Mouse (Mus musculus) adrenal gland, adult 8-10 months (tissue): ENCODE data around the gene Prpf19. TPM values are rescaled to one million over a fixed set of nuclear protein-coding genes. Genes with fewer than 3 reads are reported as not detected.

Experiments used
- DNase-seq: peaks from one replicate; pipeline ENCODE4 v3.0.0; 2022
- total RNA-seq, 4 experiments: library from RNA; stranded (reverse); gene quantifications; 2 replicates each; pipeline ENCODE4 v1.2.4; 2022

Prpf19 gene
- total RNA-seq, 4 experiments from 2014 or later = 202 to 232 (median 221) TPM

DNA sequence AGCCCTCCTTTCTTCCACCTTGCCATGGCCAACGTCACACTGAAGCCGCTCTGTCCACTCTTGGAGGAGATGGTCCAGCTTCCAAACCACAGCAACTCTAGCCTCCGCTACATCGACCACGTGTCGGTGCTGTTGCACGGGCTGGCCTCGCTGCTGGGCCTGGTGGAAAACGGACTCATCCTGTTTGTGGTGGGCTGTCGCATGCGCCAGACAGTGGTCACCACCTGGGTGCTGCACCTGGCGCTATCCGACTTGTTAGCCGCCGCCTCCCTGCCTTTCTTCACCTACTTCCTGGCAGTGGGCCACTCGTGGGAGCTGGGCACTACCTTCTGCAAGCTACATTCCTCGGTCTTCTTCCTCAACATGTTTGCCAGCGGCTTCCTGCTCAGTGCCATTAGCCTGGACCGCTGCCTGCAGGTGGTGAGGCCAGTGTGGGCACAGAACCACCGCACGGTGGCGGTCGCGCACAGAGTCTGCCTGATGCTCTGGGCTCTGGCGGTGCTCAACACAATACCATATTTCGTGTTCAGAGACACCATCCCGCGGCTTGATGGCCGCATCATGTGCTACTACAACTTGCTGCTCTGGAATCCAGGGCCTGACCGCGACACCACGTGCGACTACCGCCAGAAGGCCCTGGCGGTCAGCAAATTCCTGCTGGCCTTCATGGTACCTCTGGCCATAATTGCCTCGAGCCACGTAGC, 45.2 kb downstream of the Prpf19 start:
- peak; percentile 52 for DNase-seq

DNA sequence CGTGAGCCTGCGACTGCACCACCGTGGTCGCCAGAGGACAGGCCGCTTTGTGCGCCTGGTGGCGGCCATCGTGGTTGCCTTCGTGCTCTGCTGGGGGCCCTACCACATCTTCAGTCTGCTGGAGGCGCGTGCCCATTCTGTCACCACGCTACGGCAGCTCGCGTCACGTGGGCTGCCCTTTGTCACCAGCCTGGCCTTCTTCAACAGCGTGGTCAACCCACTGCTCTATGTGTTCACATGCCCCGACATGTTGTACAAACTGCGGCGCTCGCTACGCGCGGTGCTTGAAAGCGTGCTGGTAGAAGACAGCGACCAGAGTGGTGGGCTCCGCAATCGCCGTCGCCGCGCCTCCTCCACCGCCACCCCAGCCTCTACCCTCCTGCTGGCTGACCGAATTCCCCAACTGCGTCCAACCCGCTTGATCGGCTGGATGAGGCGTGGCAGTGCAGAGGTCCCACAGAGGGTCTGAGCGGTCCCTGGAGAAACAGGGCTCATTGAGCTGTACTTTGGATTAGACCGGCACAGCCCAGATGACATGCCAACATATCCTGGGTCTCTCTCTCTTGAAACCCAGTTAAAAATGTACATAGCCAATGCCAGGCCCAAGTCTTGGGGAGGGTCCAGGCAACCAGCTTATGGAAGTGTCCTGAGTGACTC, 45.9 kb downstream of the Prpf19 start:
- no peak for DNase-seq

DNA sequence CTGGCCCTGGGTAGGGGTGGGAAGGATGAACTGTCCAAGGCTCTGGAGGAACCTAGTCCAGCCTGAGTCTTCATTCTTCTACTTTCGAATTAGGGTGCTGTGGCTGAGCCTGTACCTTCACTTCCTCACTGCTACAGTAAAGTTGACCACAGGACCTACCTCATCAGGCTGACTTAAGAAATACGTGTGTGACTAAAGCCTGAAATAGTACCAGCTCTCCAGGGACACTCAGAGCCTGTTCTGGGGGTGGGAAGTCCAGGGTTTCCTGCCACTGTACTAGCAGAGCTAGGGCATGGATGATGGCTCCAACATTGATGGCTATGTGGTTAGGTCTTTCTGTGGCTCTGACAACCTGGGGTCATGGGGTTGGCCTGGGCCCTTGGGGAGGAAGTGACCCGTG, 48.9 kb downstream of the Prpf19 start:
- DNase-seq = no peak

DNA sequence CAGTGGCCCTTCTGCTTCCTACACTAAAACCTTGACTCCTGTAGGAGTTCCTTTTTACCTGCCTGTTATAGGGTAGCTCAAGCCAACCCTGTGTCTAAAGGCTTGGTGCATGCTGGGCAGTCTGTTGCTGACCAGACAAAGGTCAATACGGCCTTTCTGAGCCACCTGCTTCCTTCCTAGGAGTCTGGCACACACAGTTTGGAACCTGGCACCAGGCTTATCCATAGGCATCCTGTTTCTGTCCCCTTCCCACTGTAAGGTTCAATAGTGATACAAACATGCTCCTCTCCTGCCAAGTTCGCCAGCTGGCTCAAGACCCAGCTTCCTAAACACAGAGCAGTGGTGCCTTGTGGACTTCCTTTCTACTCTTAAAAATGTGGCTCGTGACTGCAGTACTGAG, 51.5 kb downstream of the Prpf19 start:
- DNase-seq = no peak

DNA sequence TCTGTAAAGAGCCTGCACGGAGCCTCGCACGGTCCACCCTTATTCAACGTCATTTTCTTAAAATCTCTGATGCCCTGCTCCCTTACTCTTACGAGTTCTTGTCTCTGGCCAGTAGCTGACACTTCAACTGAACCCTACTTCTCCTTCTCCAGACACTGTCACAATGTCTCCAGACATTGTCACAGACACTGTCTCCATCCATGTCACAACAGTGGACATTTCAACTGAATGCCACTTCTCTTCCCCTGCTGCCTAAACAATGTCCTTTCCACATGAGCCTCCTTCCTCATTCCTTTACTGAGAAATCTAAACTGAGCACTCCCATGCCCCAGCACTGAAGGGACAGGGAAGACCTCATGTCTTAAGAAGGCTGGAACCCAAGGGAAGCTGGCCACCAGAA, 52.2 kb downstream of the Prpf19 start:
- no peak for DNase-seq

DNA sequence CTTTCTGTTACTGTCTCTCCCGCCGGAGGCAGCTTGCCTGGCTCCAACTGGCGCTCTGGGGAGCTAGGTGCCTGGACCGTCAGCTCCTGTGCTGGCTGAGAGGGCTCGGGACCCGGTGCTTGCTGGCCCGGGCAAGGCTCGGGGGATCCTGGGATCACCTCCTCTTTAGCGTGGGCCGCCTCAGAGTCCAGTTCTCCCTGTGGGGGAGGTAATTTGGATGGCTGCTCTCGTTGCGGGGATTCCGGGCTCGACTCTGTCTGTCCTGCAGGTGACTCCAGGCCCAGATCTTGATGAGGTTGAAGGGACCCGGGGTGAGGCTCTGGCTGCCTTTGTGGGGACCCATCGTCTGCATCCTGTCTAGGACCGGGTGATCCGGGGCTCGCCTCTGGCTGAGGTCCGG, 53.4 kb downstream of the Prpf19 start:
- DNase-seq = no peak

DNA sequence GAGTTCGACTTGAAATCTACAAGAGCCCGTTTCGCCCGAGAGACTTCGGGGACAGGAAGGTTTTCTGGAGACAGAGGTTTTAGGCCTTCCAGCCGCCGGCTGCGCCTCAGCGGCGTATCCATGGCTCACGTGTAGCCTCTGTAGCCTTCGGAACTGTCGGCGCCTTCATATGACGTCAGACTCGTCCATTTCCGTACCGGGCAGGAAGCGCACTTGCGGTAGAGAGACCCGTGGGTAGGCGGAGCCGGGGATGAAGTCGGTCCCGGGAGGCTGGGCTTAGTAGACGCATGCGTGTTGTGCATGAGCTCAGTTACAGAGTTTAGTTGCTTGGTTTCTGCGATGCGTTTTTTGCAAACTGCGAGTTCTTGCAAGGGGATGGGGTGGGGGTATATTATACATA, 54.1 kb downstream of the Prpf19 start, which contains the start of gene Ccdc86:
Gene Ccdc86 (minus strand): TSS at position 155 of the 400 bp plus-strand sequence.
- peak; percentile 95 for DNase-seq

DNA sequence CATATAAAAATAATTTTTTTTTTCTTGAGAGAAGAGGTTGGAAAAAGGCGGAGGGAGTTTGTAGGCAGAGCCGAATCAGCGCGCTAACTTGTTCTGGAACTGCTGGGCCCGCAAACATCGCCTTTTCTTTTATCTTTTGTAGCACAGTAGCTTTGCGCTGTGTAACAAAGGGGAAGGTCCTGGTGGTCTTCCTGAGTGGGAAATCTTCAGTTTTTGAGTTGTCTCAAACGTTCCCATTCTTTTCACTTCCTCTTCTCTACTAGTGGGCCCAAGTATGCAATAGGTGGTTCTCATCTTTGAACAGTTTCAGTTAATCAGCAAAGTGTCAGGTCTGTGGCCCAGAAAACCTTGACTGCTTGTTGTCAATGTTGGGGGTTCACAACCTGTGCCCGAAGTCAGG, 54.5 kb downstream of the Prpf19 start:
- no peak for DNase-seq

DNA sequence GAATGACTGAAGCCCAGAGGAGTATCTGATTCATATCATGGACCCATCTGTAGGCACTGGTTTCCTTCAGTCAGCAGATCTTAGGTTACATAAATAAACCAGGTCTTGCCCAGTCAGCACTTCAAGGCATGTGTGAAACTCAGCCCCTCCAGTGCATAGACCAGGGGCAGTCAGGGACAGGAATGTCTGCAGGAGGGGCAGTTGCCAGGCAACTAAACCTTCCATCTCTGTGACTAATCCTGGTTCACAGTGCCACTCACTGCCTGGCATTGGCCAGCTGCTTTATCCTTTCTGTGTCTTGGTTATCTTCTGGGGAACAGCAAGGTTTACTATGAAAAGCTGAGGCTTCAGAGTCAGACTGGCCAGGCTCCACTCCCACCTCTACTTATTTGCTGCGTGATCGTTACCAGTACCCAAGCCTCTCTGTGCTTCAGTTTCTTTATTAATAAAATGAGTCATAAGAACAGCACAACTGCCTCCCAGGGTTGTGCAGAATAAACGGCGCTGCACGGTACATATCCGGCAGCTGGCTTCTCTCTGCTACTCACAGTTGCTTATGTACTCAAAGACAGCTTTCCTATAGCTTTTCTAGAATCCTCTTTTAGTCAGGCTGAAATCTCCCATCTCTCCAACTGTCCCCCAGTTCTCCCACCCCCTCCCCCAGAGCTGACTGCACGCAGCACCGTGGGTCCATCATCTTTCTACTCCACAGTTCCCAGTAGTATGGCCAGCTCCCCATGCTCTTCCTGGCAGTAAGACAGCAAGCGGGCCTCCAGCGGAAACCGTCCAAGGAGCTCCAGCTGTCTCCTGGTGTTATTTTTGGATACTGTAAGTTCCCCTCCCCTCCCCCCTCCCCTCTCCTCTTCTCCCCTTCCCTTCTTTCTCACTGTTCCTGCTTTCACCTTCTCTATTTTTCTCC, 57.2 kb downstream of the Prpf19 start:
- no peak for DNase-seq

Other genes starting within 250 kb of the Prpf19 start
- gene Pga5, start 217.2 kb upstream of the Prpf19 start, total RNA-seq = not detected
- 10 to 100 TPM; 24.3 to 40.8 (median 25.3) TPM for gene Vps37c, start 206.5 kb upstream of the Prpf19 start, total RNA-seq
- under 1 TPM in 2 of 4 experiments, not detected in 2; 0.12 to 0.27 TPM for gene Cd5, start 156.2 kb upstream of the Prpf19 start, total RNA-seq
- gene Cd6, start 65.2 kb upstream of the Prpf19 start, total RNA-seq = under 1 TPM in 2 of 4 experiments, not detected in 2; 0.18 to 0.30 TPM
- 1 to 10 TPM; 3.7 to 8.4 (median 5.1) TPM for gene Slc15a3, start 55.5 kb upstream of the Prpf19 start, total RNA-seq
- 10 to 100 TPM; 39.0 to 47.6 (median 39.9) TPM for gene Tmem132a, start 25.3 kb upstream of the Prpf19 start, total RNA-seq
- 100 to 1,000 TPM; 132 to 209 (median 153) TPM for gene Tmem109, start 13.2 kb upstream of the Prpf19 start, total RNA-seq
- not detected for gene Zp1, start 25.4 kb downstream of the Prpf19 start, total RNA-seq
- under 1 TPM in 3 of 4 experiments, not detected in 1; 0.09 to 0.27 (median 0.24) TPM for gene Ptgdr2, start 41.9 kb downstream of the Prpf19 start, total RNA-seq
- 10 to 100 TPM; 13.6 to 20.2 (median 17.0) TPM for gene Ccdc86, start 54.0 kb downstream of the Prpf19 start, total RNA-seq
- gene Ms4a10, start 79.4 kb downstream of the Prpf19 start, total RNA-seq = 10 to 100 TPM in 2 of 4 experiments, 1 to 10 TPM in 1, not detected in 1; 1.1 to 60.0 (median 24.4) TPM
- not detected for gene Ms4a15, start 98.0 kb downstream of the Prpf19 start, total RNA-seq
- gene Ms4a18, start 122.8 kb downstream of the Prpf19 start, total RNA-seq = not detected
- gene Ms4a8a, start 185.9 kb downstream of the Prpf19 start, total RNA-seq = 1 to 10 TPM; 4.5 to 6.1 (median 5.1) TPM
- not detected for gene 1700017D01Rik, start 235.6 kb downstream of the Prpf19 start, total RNA-seq